Mouse (Mus musculus): ENCODE results near the gene Kdf1.

GRCm38 (mm10) chr4:133497461-133498159 lies 21.2 kb upstream of the Kdf1 start:
- no peak for TF ChIP-seq GATA1 (IDR thresholded peaks at IDR 0.05; ENCODE audit: low read length)
- no peak for TF ChIP-seq TAL1 (IDR thresholded peaks at IDR 0.05; ENCODE audit: low read length)

Data from erythroblast, embryonic 14.5 days (primary cell).